Mouse (Mus musculus): ENCODE data around the gene Zmynd8. TPM values are rescaled to one million over a fixed set of nuclear protein-coding genes. Genes with fewer than 3 reads are reported as not detected.

Zmynd8 gene
- polyA plus RNA-seq, 1 experiment from 2014 or later: 28.6 TPM

DNA sequence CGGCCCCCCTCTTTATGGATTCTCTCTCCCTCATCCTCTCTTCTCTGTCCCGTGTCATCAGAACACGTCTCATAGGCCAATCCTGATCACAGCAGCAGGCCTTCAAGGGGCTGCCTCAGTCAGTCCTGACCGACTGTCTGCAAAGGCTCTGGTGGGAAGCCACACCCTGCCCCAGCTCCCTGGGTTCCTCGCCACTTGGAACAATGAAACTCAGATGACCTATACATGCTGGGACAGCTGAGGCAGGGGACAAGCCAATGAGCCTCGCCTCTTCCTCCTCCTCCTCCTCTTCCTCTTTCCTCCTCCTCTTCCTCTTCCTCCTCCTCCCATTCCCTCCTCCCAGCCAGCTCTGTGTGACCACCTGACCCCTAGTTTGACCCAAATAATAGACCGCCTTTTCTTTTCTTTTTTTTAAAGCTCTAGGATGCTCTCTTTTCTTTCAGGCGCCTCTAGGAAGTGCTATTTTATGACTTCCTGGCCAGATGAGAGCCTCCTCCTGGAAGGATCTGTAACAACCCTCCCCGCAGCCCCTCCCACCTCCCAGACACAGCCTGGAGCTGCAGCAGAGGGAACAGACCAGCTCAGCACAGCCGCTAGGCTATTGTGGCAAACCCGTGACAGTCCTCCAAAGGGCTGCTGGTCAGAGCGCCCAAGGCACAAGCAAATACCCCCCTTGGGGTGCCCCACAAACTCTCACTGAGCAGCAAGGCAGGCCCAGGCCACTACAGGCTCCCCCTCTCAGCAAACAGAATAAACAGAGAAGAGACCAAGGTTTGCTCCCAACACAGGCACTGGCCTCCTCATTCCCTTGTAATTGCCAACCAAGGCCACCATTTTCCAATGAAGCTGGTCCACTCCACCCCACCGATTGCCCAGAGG lies 24.1 kb downstream of the Zmynd8 start:
- WGBS: 32% methylated on average over 13 of the region's 13 CpGs
- Histone ChIP-seq H3K9me3 (ENCODE audit: control insufficient read depth, low read length) (no peaks in the 10 kb centered on the region), H3K36me3 (ENCODE audit: control insufficient read depth, insufficient read depth, low read length) (peaks cover 18% of the 10 kb centered on the region), H3K4me2 (ENCODE audit: low read depth, low read length) (peak overlapping the region; percentile 35), H3K4me1 (ENCODE audit: control insufficient read depth, insufficient read depth, low read length) (peaks cover 65% of the 10 kb centered on the region), H3K9ac (ENCODE audit: low read depth, low read length) (peak overlapping the region; percentile 22), H3K27me3 (replicated peaks; ENCODE audit: control insufficient read depth, insufficient read depth, low read length) (no peaks in the 10 kb centered on the region), H3K4me3 (ENCODE audit: low read depth, low read length) (no peak overlapping the region), H3K27ac (replicated peaks; ENCODE audit: low read depth, low read length) (peak overlapping the region; percentile 82)
- DNase-seq (ENCODE audit: low spot score): peak; percentile 89
- ATAC-seq (ENCODE audit: low read depth): peak; percentile 70

DNA sequence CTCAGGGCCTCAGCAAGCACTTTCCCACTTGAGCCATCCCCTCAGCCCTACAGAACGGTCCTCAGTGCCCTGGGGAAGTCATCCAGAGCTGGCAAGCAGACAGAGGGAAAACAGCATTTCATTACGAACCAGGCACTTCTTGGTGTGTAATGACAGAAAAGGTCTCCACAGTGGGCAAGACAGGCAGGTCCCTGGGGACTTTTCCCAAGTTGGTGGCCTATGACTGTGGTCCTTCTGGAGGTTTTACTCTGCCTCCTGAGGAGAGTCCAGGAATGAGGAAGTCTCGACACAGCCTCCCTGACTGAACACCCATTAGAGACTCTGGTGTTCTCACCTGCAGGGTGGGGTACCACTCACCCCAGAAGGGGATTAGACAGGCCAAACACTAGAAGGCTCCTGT lies 25.0 kb downstream of the Zmynd8 start:
- Histone ChIP-seq H3K36me3 (ENCODE audit: control insufficient read depth, insufficient read depth, low read length) (peaks cover 18% of the 10 kb centered on the region), H3K4me1 (ENCODE audit: control insufficient read depth, insufficient read depth, low read length) (peaks cover 65% of the 10 kb centered on the region), H3K4me2 (ENCODE audit: low read depth, low read length) (no peak overlapping the region), H3K4me3 (ENCODE audit: low read depth, low read length) (no peak overlapping the region), H3K27me3 (replicated peaks; ENCODE audit: control insufficient read depth, insufficient read depth, low read length) (no peaks in the 10 kb centered on the region), H3K9me3 (ENCODE audit: control insufficient read depth, low read length) (no peaks in the 10 kb centered on the region), H3K9ac (ENCODE audit: low read depth, low read length) (0 out of 2 replicates have a peak overlapping the region, but pooled peaks have one; percentile 15), H3K27ac (replicated peaks; ENCODE audit: low read depth, low read length) (peak overlapping the region; percentile 82; the same call in 1 of the 2 replicates)
- 51% methylated on average over 3 of the region's 3 CpGs for WGBS
- ATAC-seq (ENCODE audit: low read depth) (no peak), DNase-seq (ENCODE audit: low spot score) (no peak)

DNA sequence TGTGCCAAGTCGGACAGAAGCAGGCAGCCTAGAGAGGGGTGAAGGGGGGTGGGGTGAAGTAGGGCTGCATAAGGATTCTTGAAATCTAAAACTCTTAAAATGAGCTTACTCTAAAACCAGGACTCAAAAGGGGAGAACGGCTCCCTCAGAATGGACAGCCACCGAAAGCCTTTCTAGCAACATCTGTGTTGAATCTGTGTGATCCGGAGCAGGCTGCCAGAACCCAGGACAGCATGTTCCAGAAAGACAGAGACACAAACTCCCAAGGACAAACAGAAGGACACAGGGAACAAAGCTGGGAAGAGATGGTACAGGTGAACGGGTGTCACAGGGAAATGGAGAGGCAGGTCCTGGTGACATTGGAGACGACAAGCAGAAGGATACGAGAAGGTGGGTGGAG lies 25.6 kb downstream of the Zmynd8 start:
- Histone ChIP-seq H3K9ac (ENCODE audit: low read depth, low read length) (peak overlapping the region; percentile 15; the same call in 1 of the 2 replicates), H3K27ac (replicated peaks; ENCODE audit: low read depth, low read length) (peak overlapping the region; percentile 67), H3K36me3 (ENCODE audit: control insufficient read depth, insufficient read depth, low read length) (peaks cover 18% of the 10 kb centered on the region), H3K27me3 (replicated peaks; ENCODE audit: control insufficient read depth, insufficient read depth, low read length) (no peaks in the 10 kb centered on the region), H3K4me1 (ENCODE audit: control insufficient read depth, insufficient read depth, low read length) (peaks cover 66% of the 10 kb centered on the region), H3K4me3 (ENCODE audit: low read depth, low read length) (no peak overlapping the region), H3K9me3 (ENCODE audit: control insufficient read depth, low read length) (no peaks in the 10 kb centered on the region), H3K4me2 (ENCODE audit: low read depth, low read length) (no peak overlapping the region)
- no peak for ATAC-seq (ENCODE audit: low read depth)
- no peak for DNase-seq (ENCODE audit: low spot score)
- WGBS: 50% methylated on average over 7 of the region's 7 CpGs

GRCm38 (mm10) chr2:165869257-165869656 lies 29.6 kb downstream of the Zmynd8 start:
- no peak overlapping the region for H3K9ac ChIP-seq (ENCODE audit: low read depth, low read length)
- no peaks in the 10 kb centered on the region for H3K27me3 ChIP-seq (replicated peaks; ENCODE audit: control insufficient read depth, insufficient read depth, low read length)
- H3K4me2 ChIP-seq (ENCODE audit: low read depth, low read length): no peak overlapping the region
- no peak overlapping the region for H3K4me3 ChIP-seq (ENCODE audit: low read depth, low read length)
- no peak overlapping the region for H3K27ac ChIP-seq (replicated peaks; ENCODE audit: low read depth, low read length)
- 83% methylated on average over 1 of the region's 1 CpGs for WGBS
- ATAC-seq (ENCODE audit: low read depth) (no peak), DNase-seq (ENCODE audit: low spot score) (no peak)
- peaks cover 41% of the 10 kb centered on the region for H3K4me1 ChIP-seq (ENCODE audit: control insufficient read depth, insufficient read depth, low read length)
- no peaks in the 10 kb centered on the region for H3K9me3 ChIP-seq (ENCODE audit: control insufficient read depth, low read length)
- peaks cover 19% of the 10 kb centered on the region for H3K36me3 ChIP-seq (ENCODE audit: control insufficient read depth, insufficient read depth, low read length)

- Histone ChIP-seq H3K4me2 (ENCODE audit: low read depth, low read length) (no peak overlapping the region), H3K4me1 (ENCODE audit: control insufficient read depth, insufficient read depth, low read length) (peaks cover 34% of the 10 kb centered on the region), H3K27me3 (replicated peaks; ENCODE audit: control insufficient read depth, insufficient read depth, low read length) (no peaks in the 10 kb centered on the region), H3K36me3 (ENCODE audit: control insufficient read depth, insufficient read depth, low read length) (peaks cover 15% of the 10 kb centered on the region), H3K27ac (replicated peaks; ENCODE audit: low read depth, low read length) (0 out of 2 replicates have a peak overlapping the region, but pooled peaks have one; percentile 8), H3K9ac (ENCODE audit: low read depth, low read length) (no peak overlapping the region), H3K4me3 (ENCODE audit: low read depth, low read length) (no peak overlapping the region), H3K9me3 (ENCODE audit: control insufficient read depth, low read length) (no peaks in the 10 kb centered on the region)
- ATAC-seq (ENCODE audit: low read depth) (peak; percentile 41; the same call in 1 of the 2 replicates), DNase-seq (ENCODE audit: low spot score) (no peak)
- WGBS: 61% methylated on average over 8 of the region's 8 CpGs
These were observed 30.2 kb downstream of the Zmynd8 start for GRCm38 (mm10) chr2:165868522-165869175.

- DNase-seq (ENCODE audit: low spot score) (no peak), ATAC-seq (ENCODE audit: low read depth) (no peak)
- 84% methylated on average over 9 of the region's 9 CpGs for WGBS
- no peaks in the 10 kb centered on the region for H3K27me3 ChIP-seq (replicated peaks; ENCODE audit: control insufficient read depth, insufficient read depth, low read length)
- no peak overlapping the region for H3K4me2 ChIP-seq (ENCODE audit: low read depth, low read length)
- peaks cover 28% of the 10 kb centered on the region for H3K4me1 ChIP-seq (ENCODE audit: control insufficient read depth, insufficient read depth, low read length)
- peak overlapping the region; percentile 81 for H3K27ac ChIP-seq (replicated peaks; ENCODE audit: low read depth, low read length)
- H3K9me3 ChIP-seq (ENCODE audit: control insufficient read depth, low read length): no peaks in the 10 kb centered on the region
- peaks cover 14% of the 10 kb centered on the region for H3K36me3 ChIP-seq (ENCODE audit: control insufficient read depth, insufficient read depth, low read length)
- no peak overlapping the region for H3K4me3 ChIP-seq (ENCODE audit: low read depth, low read length)
- no peak overlapping the region for H3K9ac ChIP-seq (ENCODE audit: low read depth, low read length)
These were observed 31.3 kb downstream of the Zmynd8 start for GRCm38 (mm10) chr2:165867549-165867948.

DNA sequence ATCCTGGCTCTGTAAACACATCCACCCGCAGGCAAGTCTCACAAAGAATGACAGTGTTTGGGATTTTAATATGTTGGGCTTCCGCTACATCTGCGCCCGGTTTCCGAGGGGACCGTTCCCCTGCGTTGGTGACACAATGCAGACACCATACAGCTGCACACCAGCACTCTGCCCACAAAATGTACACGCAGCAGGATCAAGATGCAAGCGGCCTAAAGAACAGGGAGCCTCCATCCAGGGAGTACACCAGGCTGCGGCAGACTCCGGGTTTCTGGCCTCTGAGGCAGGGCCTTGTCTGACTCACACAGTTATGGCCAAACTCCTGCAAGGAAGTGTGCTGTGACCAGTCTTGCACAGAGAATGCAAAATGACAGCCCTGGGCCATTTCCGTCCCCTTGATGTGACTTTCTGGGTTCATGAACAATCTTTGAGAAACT lies 31.8 kb downstream of the Zmynd8 start:
- DNase-seq (ENCODE audit: low spot score) (peak; percentile 50), ATAC-seq (ENCODE audit: low read depth) (peak; percentile 32; the same call in 1 of the 2 replicates)
- 40% methylated on average over 12 of the region's 12 CpGs for WGBS
- Histone ChIP-seq H3K27me3 (replicated peaks; ENCODE audit: control insufficient read depth, insufficient read depth, low read length) (no peaks in the 10 kb centered on the region), H3K9ac (ENCODE audit: low read depth, low read length) (no peak overlapping the region), H3K36me3 (ENCODE audit: control insufficient read depth, insufficient read depth, low read length) (peaks cover 14% of the 10 kb centered on the region), H3K9me3 (ENCODE audit: control insufficient read depth, low read length) (no peaks in the 10 kb centered on the region), H3K4me3 (ENCODE audit: low read depth, low read length) (no peak overlapping the region), H3K4me1 (ENCODE audit: control insufficient read depth, insufficient read depth, low read length) (peaks cover 31% of the 10 kb centered on the region), H3K27ac (replicated peaks; ENCODE audit: low read depth, low read length) (peak overlapping the region; percentile 81), H3K4me2 (ENCODE audit: low read depth, low read length) (no peak overlapping the region)

DNA sequence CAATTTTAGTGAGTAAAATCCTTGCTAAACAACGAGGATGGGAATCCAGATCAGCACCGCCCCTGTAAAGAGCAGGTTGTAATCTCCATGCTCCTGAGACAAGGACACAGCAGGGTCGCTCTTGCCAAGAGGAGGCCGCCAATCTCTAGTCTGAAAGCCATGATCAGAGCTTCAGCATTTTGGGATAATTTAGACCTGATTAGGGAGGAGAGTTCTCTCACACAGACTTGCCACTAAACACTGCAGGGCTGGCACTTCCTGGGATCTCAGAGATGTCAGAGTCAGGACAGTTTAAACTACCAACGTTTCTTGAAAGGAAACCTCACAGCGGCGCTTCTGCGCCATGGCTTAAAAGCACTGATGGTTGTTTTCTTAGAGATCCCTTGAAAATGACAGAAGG lies 32.4 kb downstream of the Zmynd8 start:
- DNase-seq (ENCODE audit: low spot score) (no peak), ATAC-seq (ENCODE audit: low read depth) (no peak)
- H3K4me1 ChIP-seq (ENCODE audit: control insufficient read depth, insufficient read depth, low read length): peaks cover 32% of the 10 kb centered on the region
- H3K27me3 ChIP-seq (replicated peaks; ENCODE audit: control insufficient read depth, insufficient read depth, low read length): no peaks in the 10 kb centered on the region
- H3K4me2 ChIP-seq (ENCODE audit: low read depth, low read length): no peak overlapping the region
- H3K4me3 ChIP-seq (ENCODE audit: low read depth, low read length): no peak overlapping the region
- 58% methylated on average over 8 of the region's 8 CpGs for WGBS
- H3K9me3 ChIP-seq (ENCODE audit: control insufficient read depth, low read length): no peaks in the 10 kb centered on the region
- H3K9ac ChIP-seq (ENCODE audit: low read depth, low read length): no peak overlapping the region
- H3K27ac ChIP-seq (replicated peaks; ENCODE audit: low read depth, low read length): peak overlapping the region; percentile 81
- H3K36me3 ChIP-seq (ENCODE audit: control insufficient read depth, insufficient read depth, low read length): peaks cover 13% of the 10 kb centered on the region

Data from embryonic facial prominence, embryonic 14.5 days (tissue).